Mouse (Mus musculus): ENCODE data around the gene Ttc25. TPM values are rescaled to one million over a fixed set of nuclear protein-coding genes. Genes with fewer than 3 reads are reported as not detected.

The Ttc25 gene
- 0.66 and 0.80 TPM in 2 replicates for polyA plus RNA-seq (2015; fragmentation: Nextera tagmentation; extraction: Ambion mirVana)

DNA sequence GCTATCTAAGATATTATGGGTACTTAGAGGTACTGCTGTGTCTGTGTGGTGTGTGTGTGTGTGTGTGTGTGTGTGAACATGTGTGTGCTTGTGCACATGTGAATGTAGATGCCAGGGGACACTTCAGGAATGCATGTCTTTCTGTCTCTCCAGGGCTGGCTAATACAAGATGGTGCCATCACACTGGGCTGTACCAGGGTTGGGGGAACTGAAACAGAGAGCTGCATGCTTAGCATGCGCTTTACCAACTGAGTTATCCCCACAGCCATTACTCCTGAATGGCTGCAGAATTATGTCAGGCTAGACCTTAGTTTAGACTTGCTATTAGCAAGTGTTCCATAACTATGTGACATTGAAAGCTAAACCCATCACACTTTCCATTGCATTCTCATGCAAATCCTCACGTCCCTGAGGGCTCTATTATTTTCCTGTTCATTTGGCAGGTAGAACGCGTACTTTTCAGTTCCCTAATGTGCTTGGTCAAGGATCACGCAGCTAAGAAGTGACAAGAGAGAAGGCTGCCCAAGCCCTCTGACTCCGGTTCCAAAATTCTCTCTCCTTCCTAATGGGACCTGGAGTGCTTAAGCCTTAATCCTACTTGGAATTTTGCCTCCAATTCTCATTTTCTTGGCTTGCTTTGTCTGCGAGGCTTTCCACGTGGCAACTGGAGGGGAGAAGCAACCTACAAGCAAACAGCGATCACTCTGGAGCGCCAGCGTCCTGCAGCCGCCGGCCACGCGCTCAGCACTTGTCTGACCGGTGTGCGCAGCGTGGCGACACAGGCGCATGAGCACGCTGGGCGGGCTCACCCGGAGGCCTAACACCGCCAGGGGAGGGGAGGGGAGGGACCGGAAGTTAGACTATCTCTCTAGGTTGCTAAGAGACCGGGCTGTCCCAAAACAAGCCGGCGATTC is at the start of gene Ttc25:
Gene Ttc25, plus strand, starts transcription at position 776 of the 914 bp plus-strand sequence.
- no peaks in the 10 kb centered on the region for H3K9me3 ChIP-seq
- peak; percentile 91 for ATAC-seq (ENCODE audit: insufficient number of reproducible peaks, insufficient read depth, low FRiP score, low TSS enrichment, low read depth)
- H3K4me3 ChIP-seq = peak within 1 kb of the TSS; percentile 42
- peak within 1 kb of the TSS; percentile 65 for H3K9ac ChIP-seq
- peak within 1 kb of the TSS; percentile 64 for H3K4me2 ChIP-seq
- 4% methylated on average over 28 of the region's 28 CpGs for WGBS
- no peaks in the 10 kb centered on the region for H3K36me3 ChIP-seq
- no peaks in the 10 kb centered on the region for H3K27me3 ChIP-seq
- peak within 1 kb of the TSS; percentile 9; the same call in 1 of the 2 replicates for H3K27ac ChIP-seq
- H3K4me1 ChIP-seq = peaks cover 9% of the 10 kb centered on the region; the same call in 1 of the 2 replicates

DNA sequence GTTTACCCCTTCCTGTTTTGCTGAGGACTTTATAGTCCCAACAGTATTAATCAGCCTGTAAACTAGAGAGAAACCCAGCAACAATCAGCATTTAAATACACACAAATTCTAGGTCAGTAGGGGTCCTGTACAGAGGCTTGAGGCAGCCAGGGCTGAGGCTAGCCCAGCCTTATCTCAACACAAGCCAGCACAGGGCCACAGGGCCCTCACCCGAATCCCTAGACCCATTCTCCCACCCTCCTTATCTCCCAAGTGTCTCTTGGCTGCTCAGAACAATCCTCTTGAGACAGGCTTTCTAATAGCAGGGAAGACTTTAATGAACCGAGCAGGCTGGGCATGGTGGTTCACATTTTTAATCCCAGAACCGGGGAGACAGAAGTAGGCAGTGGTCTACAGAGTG is 45.2 kb upstream of the Ttc25 start:
- WGBS = 88% methylated on average over 3 of the region's 3 CpGs
- Histone ChIP-seq H3K9ac (no peak overlapping the region), H3K36me3 (peaks cover 100% of the 10 kb centered on the region), H3K9me3 (no peaks in the 10 kb centered on the region), H3K27ac (no peak overlapping the region), H3K27me3 (no peaks in the 10 kb centered on the region), H3K4me1 (no peaks in the 10 kb centered on the region), H3K4me3 (no peak overlapping the region), H3K4me2 (no peak overlapping the region)
- no peak for ATAC-seq (ENCODE audit: insufficient number of reproducible peaks, insufficient read depth, low FRiP score, low TSS enrichment, low read depth)

DNA sequence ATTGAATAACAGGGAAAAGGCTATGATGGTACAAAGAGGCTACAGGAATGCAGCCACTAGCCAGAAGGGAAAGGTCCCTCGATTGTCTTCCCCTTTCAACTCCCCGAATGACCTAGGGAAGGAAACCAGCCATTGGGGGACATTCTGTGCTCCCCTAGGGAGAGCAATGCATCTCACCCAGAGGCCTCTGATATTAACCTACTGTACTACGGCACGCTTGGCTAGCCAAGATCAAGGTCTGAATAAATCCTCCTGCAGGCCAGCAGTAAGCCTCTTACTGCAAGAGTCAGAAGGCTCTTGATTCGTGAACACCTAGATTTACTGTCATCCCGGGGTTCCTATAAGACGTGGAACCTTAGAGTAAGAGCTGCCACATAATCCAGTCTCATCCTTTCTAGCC is 44.8 kb upstream of the Ttc25 start:
- 82% methylated on average over 7 of the region's 7 CpGs for WGBS
- no peak for ATAC-seq (ENCODE audit: insufficient number of reproducible peaks, insufficient read depth, low FRiP score, low TSS enrichment, low read depth)
- Histone ChIP-seq H3K9me3 (no peaks in the 10 kb centered on the region), H3K36me3 (peaks cover 100% of the 10 kb centered on the region), H3K4me2 (no peak overlapping the region), H3K27ac (no peak overlapping the region), H3K27me3 (no peaks in the 10 kb centered on the region), H3K4me3 (no peak overlapping the region), H3K9ac (no peak overlapping the region), H3K4me1 (no peaks in the 10 kb centered on the region)

DNA sequence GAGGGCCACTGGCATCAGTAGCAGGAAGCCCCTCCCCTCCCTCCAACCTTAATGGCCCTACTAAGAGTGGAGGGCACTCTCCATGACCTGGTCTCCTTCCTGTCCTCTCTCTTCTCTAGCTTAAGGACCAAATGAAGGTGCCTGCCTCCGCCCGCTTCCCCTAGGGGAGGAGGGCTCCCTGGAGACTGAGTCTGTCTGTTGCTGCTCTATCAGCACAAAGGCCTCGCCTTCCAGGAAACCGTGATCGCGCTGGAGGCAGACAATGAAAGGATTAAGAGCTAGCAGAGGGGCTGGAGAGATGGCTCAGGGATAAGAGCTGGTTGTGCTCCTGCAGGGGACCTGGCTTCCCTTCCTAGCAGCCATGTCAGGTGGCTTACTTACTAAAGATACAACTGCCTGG is 44.1 kb upstream of the Ttc25 start:
- H3K4me3 ChIP-seq = no peak overlapping the region
- no peak overlapping the region for H3K27ac ChIP-seq
- 34% methylated on average over 6 of the region's 6 CpGs for WGBS
- H3K27me3 ChIP-seq = no peaks in the 10 kb centered on the region
- peaks cover 100% of the 10 kb centered on the region for H3K36me3 ChIP-seq
- no peaks in the 10 kb centered on the region for H3K9me3 ChIP-seq
- no peak for ATAC-seq (ENCODE audit: insufficient number of reproducible peaks, insufficient read depth, low FRiP score, low TSS enrichment, low read depth)
- H3K4me2 ChIP-seq = no peak overlapping the region
- no peak overlapping the region for H3K9ac ChIP-seq
- H3K4me1 ChIP-seq = no peaks in the 10 kb centered on the region

DNA sequence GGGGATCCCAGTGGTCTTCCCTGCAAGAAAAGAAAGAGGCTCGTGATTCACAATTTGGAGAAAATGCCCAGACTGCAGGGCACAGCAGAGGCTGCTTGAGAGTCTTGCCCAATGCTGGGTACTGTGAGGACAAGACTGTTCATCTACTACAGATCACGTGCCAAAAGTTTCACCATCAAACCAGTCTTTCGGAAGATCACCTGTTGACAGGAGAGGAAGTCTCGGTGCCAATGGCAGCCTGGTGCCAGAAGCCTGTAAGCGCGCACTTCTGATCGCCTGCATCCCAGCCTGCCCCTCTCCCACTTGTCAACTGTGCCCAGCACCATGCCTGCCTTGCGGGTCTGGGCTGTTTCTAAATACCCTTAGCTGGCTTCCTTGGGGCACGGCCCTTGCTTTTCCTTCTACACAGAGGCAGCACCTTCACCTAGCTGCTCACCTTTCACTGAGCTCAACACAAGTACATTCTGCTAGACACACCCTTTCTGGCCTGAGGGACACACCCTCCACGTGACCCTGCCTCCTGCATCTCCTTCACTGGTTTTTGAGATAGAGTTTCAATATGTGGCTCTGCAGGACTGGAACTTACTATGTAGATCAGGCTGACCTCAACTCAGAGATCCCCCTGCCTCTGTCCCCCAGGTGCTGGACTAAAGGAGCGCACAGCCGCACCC is 40.3 kb upstream of the Ttc25 start:
- H3K4me1 ChIP-seq = no peaks in the 10 kb centered on the region
- 95% methylated on average over 12 of the region's 12 CpGs for WGBS
- H3K4me3 ChIP-seq = no peak overlapping the region
- no peak overlapping the region for H3K9ac ChIP-seq
- no peaks in the 10 kb centered on the region for H3K9me3 ChIP-seq
- no peak for ATAC-seq (ENCODE audit: insufficient number of reproducible peaks, insufficient read depth, low FRiP score, low TSS enrichment, low read depth)
- H3K4me2 ChIP-seq = no peak overlapping the region
- H3K36me3 ChIP-seq = peaks cover 94% of the 10 kb centered on the region
- H3K27ac ChIP-seq = no peak overlapping the region
- no peaks in the 10 kb centered on the region for H3K27me3 ChIP-seq

DNA sequence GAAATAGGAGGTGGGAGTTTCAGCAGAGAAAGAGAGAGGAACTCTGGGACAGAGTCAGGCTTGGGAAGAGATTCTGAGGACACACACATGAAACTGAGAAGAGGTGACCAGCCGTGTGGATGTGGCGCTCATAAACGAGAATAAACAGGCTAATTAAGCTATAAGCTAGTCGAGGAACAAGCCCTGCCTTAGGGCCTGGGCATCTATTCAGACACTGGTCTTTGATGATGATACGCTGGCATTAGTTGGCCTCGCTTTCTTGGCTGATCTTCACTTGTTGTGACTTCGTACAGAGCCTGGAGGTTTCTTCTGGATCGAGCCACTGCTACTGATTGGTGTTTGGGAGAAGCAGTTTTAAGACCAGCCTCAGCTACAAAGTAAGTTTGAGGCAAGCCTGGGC is 39.4 kb upstream of the Ttc25 start:
- Histone ChIP-seq H3K27me3 (no peaks in the 10 kb centered on the region), H3K27ac (no peak overlapping the region), H3K4me1 (no peaks in the 10 kb centered on the region), H3K4me3 (no peak overlapping the region), H3K4me2 (no peak overlapping the region), H3K9ac (no peak overlapping the region), H3K9me3 (no peaks in the 10 kb centered on the region), H3K36me3 (peaks cover 89% of the 10 kb centered on the region)
- 95% methylated on average over 8 of the region's 8 CpGs for WGBS
- no peak for ATAC-seq (ENCODE audit: insufficient number of reproducible peaks, insufficient read depth, low FRiP score, low TSS enrichment, low read depth)

DNA sequence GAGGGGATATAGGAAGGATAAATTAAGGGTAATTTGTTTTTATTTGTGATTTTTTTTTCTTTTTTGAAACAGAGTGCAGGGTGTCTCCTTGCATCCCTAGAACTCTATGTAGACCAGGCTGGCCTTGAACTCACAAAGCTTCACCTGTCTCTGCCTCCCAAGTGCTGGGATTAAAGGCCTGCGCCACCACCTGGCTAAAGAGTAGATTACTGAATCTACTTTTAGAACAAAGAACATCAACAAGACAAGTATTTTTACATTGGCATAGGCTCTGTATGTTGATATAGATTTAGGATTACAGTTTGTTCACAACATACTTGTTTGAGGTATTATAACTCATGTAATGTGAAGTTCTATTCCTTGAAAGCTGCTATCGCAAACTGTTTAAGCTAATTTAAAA is 34.9 kb upstream of the Ttc25 start:
- Histone ChIP-seq H3K36me3 (peaks cover 88% of the 10 kb centered on the region), H3K27me3 (no peaks in the 10 kb centered on the region), H3K9me3 (no peaks in the 10 kb centered on the region), H3K27ac (no peak overlapping the region), H3K9ac (no peak overlapping the region), H3K4me1 (no peaks in the 10 kb centered on the region), H3K4me3 (no peak overlapping the region), H3K4me2 (no peak overlapping the region)
- 87% methylated on average over 2 of the region's 2 CpGs for WGBS
- no peak for ATAC-seq (ENCODE audit: insufficient number of reproducible peaks, insufficient read depth, low FRiP score, low TSS enrichment, low read depth)

DNA sequence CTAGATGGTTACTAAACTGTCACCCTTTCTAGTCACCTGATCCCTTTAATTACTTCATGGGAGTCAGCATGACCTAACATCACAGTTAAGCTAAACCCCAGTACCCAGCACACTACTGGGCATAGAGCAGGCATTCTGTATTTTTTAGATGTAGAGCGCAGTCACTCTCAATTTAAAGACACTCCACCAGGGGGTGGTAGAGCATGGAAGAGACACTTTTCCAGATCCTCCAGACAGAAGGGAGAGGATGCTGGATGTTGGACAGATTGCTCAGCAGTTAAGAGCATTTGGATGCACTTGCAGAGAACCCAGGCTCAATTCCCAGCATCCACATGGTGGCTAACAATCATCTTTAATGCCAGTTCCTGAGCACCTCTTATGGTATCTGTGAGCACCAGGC is 33.0 kb upstream of the Ttc25 start:
- no peak for ATAC-seq (ENCODE audit: insufficient number of reproducible peaks, insufficient read depth, low FRiP score, low TSS enrichment, low read depth)
- WGBS = 90% methylated on average over 1 of the region's 1 CpGs
- peaks cover 89% of the 10 kb centered on the region for H3K36me3 ChIP-seq
- no peak overlapping the region for H3K4me2 ChIP-seq
- H3K27ac ChIP-seq = no peak overlapping the region
- H3K27me3 ChIP-seq = no peaks in the 10 kb centered on the region
- no peaks in the 10 kb centered on the region for H3K4me1 ChIP-seq
- H3K9ac ChIP-seq = no peak overlapping the region
- no peak overlapping the region for H3K4me3 ChIP-seq
- no peaks in the 10 kb centered on the region for H3K9me3 ChIP-seq

DNA sequence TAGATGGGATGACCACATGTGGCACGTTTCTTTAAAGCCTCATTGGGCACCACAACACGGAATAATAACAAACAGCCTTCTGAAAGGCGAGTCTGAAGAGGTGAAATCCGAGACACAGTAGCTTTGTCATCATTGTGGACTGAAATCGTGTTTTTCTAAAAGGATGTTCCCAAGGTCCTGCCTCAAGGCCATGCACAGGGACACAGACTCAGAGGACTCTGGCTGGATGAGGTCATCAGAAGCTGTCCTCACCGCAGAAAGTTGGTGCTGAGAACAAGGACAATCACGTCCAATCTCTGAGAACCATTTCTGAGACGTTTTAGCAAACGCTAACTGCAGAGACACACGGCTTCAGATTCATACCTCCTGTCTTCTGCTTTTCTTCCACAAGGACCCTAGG is 31.7 kb upstream of the Ttc25 start:
- ATAC-seq (ENCODE audit: insufficient number of reproducible peaks, insufficient read depth, low FRiP score, low TSS enrichment, low read depth) = no peak
- no peaks in the 10 kb centered on the region for H3K9me3 ChIP-seq
- no peak overlapping the region for H3K9ac ChIP-seq
- 77% methylated on average over 10 of the region's 10 CpGs for WGBS
- no peak overlapping the region for H3K27ac ChIP-seq
- H3K4me3 ChIP-seq = no peak overlapping the region
- H3K4me2 ChIP-seq = no peak overlapping the region
- H3K4me1 ChIP-seq = no peaks in the 10 kb centered on the region
- no peaks in the 10 kb centered on the region for H3K27me3 ChIP-seq
- peaks cover 91% of the 10 kb centered on the region for H3K36me3 ChIP-seq

DNA sequence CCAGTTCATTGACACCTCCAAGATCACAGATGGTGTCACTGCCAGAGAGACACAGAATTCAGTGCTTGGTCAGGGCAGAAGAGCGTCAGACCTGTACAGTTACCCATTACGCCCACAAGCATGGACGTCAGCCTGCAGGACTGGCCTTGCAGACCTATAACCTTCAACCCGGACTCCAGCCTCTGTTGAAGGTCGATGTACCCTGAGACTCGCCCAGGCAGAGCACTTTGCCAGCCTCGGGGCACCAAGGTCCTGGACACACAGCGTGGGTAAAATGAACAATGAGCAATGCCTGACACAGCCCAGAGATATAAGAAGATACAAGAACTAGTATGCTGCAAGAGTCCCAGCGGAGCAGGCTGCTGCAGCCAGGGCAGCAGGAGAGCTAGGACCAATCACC is 30.3 kb upstream of the Ttc25 start:
- no peak overlapping the region for H3K4me2 ChIP-seq
- 91% methylated on average over 9 of the region's 9 CpGs for WGBS
- H3K36me3 ChIP-seq = peaks cover 91% of the 10 kb centered on the region
- no peaks in the 10 kb centered on the region for H3K27me3 ChIP-seq
- no peaks in the 10 kb centered on the region for H3K4me1 ChIP-seq
- ATAC-seq (ENCODE audit: insufficient number of reproducible peaks, insufficient read depth, low FRiP score, low TSS enrichment, low read depth) = no peak
- no peak overlapping the region for H3K9ac ChIP-seq
- no peaks in the 10 kb centered on the region for H3K9me3 ChIP-seq
- H3K27ac ChIP-seq = no peak overlapping the region
- no peak overlapping the region for H3K4me3 ChIP-seq

DNA sequence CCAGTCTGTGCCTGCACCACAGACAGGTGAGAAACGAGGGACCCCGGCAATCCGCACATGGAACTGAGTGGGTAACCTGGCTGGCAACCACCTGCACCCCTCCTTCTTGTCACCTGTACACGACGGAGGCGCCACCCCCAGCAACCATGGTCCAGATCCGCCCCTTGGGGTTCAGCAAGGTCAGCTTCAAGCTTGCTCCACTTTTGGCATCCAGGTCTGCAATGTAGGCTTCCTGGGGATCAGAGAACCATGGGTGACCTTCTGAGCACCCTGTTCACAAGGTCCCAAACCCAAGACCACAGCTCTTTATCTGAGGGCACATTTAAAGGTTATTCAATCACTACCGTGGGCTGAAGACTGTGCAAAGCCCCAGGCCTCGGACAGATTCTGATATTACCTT is 29.6 kb upstream of the Ttc25 start:
- Histone ChIP-seq H3K9ac (no peak overlapping the region), H3K36me3 (peaks cover 96% of the 10 kb centered on the region), H3K27me3 (no peaks in the 10 kb centered on the region), H3K4me3 (no peak overlapping the region), H3K4me2 (no peak overlapping the region), H3K4me1 (no peaks in the 10 kb centered on the region), H3K27ac (no peak overlapping the region), H3K9me3 (no peaks in the 10 kb centered on the region)
- 94% methylated on average over 9 of the region's 9 CpGs for WGBS
- ATAC-seq (ENCODE audit: insufficient number of reproducible peaks, insufficient read depth, low FRiP score, low TSS enrichment, low read depth) = no peak

DNA sequence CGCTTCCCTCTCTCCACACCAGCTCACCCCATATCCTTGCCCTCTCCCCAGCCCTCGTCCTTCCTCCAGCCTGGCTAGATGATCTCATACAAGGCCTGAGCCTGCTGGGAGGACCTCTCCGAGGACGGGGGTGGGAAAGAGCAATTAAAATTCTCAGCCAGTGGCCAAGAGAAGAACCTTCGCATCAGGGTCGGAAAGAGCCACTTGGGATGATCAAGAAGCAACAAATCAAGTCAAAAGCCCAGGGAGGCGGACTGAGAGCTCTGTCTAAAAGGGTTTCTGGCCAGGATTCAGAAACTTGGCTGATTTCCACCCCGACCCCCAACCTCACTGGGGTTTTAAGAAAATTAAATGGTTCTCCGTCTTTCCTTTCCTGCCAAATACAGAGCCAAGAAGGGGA is 29.1 kb upstream of the Ttc25 start:
- ATAC-seq (ENCODE audit: insufficient number of reproducible peaks, insufficient read depth, low FRiP score, low TSS enrichment, low read depth) = no peak
- H3K27ac ChIP-seq = no peak overlapping the region
- WGBS = 84% methylated on average over 9 of the region's 9 CpGs
- no peaks in the 10 kb centered on the region for H3K9me3 ChIP-seq
- H3K4me3 ChIP-seq = no peak overlapping the region
- peaks cover 96% of the 10 kb centered on the region for H3K36me3 ChIP-seq
- no peaks in the 10 kb centered on the region for H3K4me1 ChIP-seq
- no peak overlapping the region for H3K4me2 ChIP-seq
- H3K27me3 ChIP-seq = no peaks in the 10 kb centered on the region
- H3K9ac ChIP-seq = no peak overlapping the region
